Mouse (Mus musculus) kidney, postnatal 0 days (tissue): ENCODE measurements at regions not wholly inside any gene's neighbourhood (a gene's known extent, or its start where the extent isn't known, plus 50 kb on each side); places are given as distances from the start of the nearest gene placed in this dataset.

Source experiments
- ATAC-seq: fragments of 200-750 bp; cut with Nextera tagmentation; replicated peaks from 2 replicates; pipeline ENCODE4 v1.8.0; 2017; ENCODE audit warnings: low read depth, moderate number of reproducible peaks, moderate TSS enrichment, moderate library complexity; ENCODE audit not compliant: low FRiP score
- DNase-seq: peaks from one replicate; pipeline ENCODE4 v3.0.0-alpha.2; 2016; ENCODE audit warnings: low spot score
- H3K27ac ChIP-seq: fragments of 300-500 bp; sonication (generic); 2 replicates; pipeline ENCODE4 v1.5.1; 2014; ENCODE audit warnings: mild to moderate bottlenecking
- H3K27me3 ChIP-seq: fragments of 300-500 bp; sonication (generic); 2 replicates; pipeline ENCODE4 v1.6.1; 2014; ENCODE audit warnings: low read length, mixed read lengths; ENCODE audit not compliant: insufficient read depth
- H3K36me3 ChIP-seq: fragments of 300-500 bp; sonication (generic); 2 replicates; pipeline ENCODE4 v1.6.1; 2014; ENCODE audit warnings: low read length, mixed read lengths; ENCODE audit not compliant: insufficient read depth
- H3K4me1 ChIP-seq: fragments of 300-500 bp; sonication (generic); replicated peaks from 2 replicates; pipeline ENCODE4 v1.6.1; 2014; ENCODE audit warnings: antibody characterized with exemption, low read length, mixed read lengths; ENCODE audit not compliant: insufficient read depth
- H3K4me2 ChIP-seq: fragments of 300-500 bp; sonication (generic); 2 replicates; pipeline ENCODE4 v1.6.1; 2014; ENCODE audit warnings: mild to moderate bottlenecking, low read length, moderate library complexity, mixed read lengths
- H3K4me3 ChIP-seq: fragments of 300-500 bp; sonication (generic); replicated peaks from 2 replicates; pipeline ENCODE4 v1.5.1; 2014; ENCODE audit warnings: low read depth, low read length
- H3K9ac ChIP-seq: fragments of 300-500 bp; sonication (generic); 2 replicates; pipeline ENCODE4 v1.6.1; 2014; ENCODE audit warnings: low read depth, low read length
- H3K9me3 ChIP-seq: fragments of 300-500 bp; sonication (generic); replicated peaks from 2 replicates; pipeline ENCODE4 v1.6.1; 2016; ENCODE audit warnings: low read length, inconsistent platforms, mixed read lengths
- CTCF ChIP-seq: IDR thresholded peaks from 2 replicates; pipeline ENCODE4 v1.5.1; 2016; ENCODE audit warnings: antibody characterized with exemption, low read depth, mild to moderate bottlenecking, moderate library complexity
- whole genome bisulfite sequencing: fragments of 180-500 bp; shearing (Covaris S2); extraction: QIAGEN DNeasy Blood & Tissue Kit; methylation state at CpG from one replicate; pipeline ENCODE4 v1.1.7; 2014; 5-methylcytosine and 5-hydroxymethylcytosine counted together

DNA sequence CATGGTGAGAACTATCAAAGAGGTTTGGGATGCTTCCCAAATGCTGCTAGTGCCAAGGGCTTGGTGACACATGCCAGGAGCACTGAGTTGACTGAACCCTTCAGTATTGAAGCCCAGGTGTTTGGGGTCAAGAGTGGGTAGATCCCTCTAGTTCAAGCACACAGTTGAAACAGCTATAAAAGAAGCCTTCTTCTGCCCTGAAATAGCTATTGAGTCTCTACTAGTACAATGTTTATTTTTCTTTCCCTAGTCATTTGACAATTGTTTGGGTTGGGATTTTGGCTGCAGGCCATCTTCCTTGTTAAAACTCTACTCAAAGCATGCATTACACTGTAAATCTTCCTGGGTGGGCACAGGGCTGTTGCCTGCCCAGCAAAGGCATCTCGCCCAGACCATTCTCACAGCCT is 308.5 kb downstream of the Tle4 start:
- Histone ChIP-seq H3K36me3 (no peaks in the 10 kb centered on the region), H3K4me1 (no peaks in the 10 kb centered on the region), H3K9ac (no peak overlapping the region), H3K27ac (no peak overlapping the region), H3K27me3 (no peaks in the 10 kb centered on the region), H3K4me3 (no peak overlapping the region), H3K4me2 (no peak overlapping the region), H3K9me3 (no peaks in the 10 kb centered on the region)
- no peak for ATAC-seq
- peak; percentile 57 for DNase-seq
- 45% methylated on average over 1 of the region's 1 CpGs for WGBS
- TF ChIP-seq CTCF = no peak

DNA sequence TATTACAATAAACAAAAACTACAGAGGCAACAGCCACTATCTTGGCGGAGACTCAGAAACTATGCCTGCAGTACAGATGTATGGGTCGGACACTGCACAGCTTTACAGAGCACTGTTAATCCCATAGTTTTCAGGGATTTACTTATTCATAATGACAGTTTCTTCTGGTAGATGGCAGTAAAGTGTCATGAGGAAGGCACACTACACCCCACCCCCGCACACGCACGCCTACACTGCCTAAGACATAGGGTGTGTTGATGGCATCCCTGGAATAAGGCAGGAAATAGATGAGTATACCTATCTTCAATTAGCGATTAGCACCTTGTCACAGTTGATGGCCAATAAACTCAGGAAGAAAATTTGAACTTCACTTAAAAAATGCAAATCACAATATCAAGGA is 306.9 kb downstream of the Tle4 start:
- 84% methylated on average over 6 of the region's 6 CpGs for WGBS
- ATAC-seq = no peak
- no peak overlapping the region for H3K4me2 ChIP-seq
- H3K9me3 ChIP-seq = no peaks in the 10 kb centered on the region
- DNase-seq = no peak
- no peak overlapping the region for H3K9ac ChIP-seq
- H3K4me3 ChIP-seq = no peak overlapping the region
- H3K4me1 ChIP-seq = no peaks in the 10 kb centered on the region
- no peaks in the 10 kb centered on the region for H3K27me3 ChIP-seq
- 0 out of 2 replicates have a peak, but pooled peaks have one; percentile 9 for TF ChIP-seq CTCF
- no peaks in the 10 kb centered on the region for H3K36me3 ChIP-seq
- H3K27ac ChIP-seq = no peak overlapping the region

DNA sequence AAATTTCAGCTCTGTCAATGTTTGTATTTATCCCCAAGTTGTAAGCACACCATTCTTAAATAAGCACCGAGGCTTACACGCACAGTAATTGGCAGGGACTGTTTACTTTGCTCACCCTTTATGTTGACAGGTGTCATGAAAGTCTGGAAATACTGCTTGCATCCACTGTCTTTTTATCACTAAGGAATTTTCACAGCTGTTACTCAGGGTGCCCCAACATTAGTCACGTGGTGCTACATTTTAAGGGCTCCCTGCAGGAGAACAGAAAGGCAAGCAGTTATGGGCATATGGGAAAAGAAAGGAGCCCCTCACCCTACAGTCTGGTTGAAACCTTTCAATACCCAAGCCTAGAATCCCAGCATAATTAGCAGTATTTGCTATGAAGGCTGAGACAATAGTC is 304.7 kb downstream of the Tle4 start:
- Histone ChIP-seq H3K4me3 (no peak overlapping the region), H3K4me1 (no peaks in the 10 kb centered on the region), H3K9me3 (no peaks in the 10 kb centered on the region), H3K27me3 (no peaks in the 10 kb centered on the region), H3K27ac (no peak overlapping the region), H3K36me3 (no peaks in the 10 kb centered on the region), H3K4me2 (no peak overlapping the region), H3K9ac (no peak overlapping the region)
- DNase-seq = no peak
- no peak for TF ChIP-seq CTCF
- ATAC-seq = no peak
- 54% methylated on average over 3 of the region's 3 CpGs for WGBS

DNA sequence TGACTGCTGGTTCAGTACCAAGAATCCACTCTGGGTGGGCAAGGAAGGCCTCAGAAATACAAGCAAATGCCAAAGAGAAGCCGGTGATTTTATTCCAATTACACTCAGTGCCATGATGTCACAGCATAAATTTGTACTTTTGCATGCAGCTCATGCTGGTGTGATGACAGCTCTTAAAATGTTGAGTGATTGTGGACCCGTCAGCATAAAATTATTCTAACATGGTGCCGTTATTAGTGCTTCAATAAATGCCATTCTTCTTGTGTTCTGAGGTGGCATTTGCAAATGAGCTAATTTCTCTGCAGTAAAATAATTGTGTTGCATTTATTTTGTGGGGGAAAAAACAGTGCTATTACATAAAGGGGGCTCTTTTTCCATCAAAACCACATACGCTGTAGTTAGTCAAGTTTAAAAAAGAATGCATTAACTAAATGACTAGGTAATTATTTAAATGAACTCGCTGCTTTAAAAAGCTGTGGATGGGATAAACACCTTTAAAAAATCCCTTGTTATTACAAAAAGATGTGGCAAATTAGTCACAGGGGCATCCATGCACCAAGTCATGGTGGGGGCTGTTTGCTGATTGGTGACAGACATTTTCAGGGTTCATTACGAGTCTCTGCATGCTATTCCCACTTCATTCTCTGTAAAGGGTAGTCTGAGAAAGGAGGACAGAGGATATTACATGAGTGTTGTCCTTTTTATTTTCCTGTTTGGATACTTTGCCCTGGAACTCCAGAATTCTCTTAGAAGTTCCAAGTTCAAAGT is 296.5 kb downstream of the Tle4 start:
- no peaks in the 10 kb centered on the region for H3K4me1 ChIP-seq
- no peaks in the 10 kb centered on the region for H3K9me3 ChIP-seq
- 83% methylated on average over 6 of the region's 6 CpGs for WGBS
- DNase-seq (no peak), ATAC-seq (no peak)
- no peaks in the 10 kb centered on the region for H3K36me3 ChIP-seq
- no peak overlapping the region for H3K27ac ChIP-seq
- H3K4me2 ChIP-seq = no peak overlapping the region
- H3K9ac ChIP-seq = no peak overlapping the region
- no peak for TF ChIP-seq CTCF
- no peaks in the 10 kb centered on the region for H3K27me3 ChIP-seq
- H3K4me3 ChIP-seq = no peak overlapping the region

DNA sequence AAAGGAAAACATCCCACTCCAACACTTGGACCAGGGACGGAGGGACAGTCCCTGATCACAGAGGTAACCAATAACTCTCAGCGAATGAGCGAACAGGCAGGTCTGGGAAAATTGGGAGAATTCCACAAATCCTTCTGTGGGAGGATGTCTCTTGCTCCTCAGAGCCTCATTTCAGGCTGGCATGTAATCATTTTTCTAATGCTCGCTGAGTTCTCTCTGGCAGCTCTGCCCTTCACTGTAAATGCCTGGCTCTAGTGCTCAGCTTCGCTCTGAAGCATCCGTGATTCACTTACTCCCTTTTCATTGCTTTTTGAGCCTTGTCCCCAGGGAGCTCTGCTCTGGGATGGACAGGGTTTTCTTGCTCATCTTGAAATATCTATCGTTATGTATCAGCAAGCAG is 283.6 kb downstream of the Tle4 start:
- H3K4me2 ChIP-seq = no peak overlapping the region
- H3K9me3 ChIP-seq = no peaks in the 10 kb centered on the region
- WGBS = 58% methylated on average over 7 of the region's 7 CpGs
- no peak overlapping the region for H3K27ac ChIP-seq
- H3K4me1 ChIP-seq = no peaks in the 10 kb centered on the region
- TF ChIP-seq CTCF = no peak
- DNase-seq (no peak), ATAC-seq (no peak)
- no peaks in the 10 kb centered on the region for H3K36me3 ChIP-seq
- no peak overlapping the region for H3K4me3 ChIP-seq
- no peaks in the 10 kb centered on the region for H3K27me3 ChIP-seq
- H3K9ac ChIP-seq = no peak overlapping the region

DNA sequence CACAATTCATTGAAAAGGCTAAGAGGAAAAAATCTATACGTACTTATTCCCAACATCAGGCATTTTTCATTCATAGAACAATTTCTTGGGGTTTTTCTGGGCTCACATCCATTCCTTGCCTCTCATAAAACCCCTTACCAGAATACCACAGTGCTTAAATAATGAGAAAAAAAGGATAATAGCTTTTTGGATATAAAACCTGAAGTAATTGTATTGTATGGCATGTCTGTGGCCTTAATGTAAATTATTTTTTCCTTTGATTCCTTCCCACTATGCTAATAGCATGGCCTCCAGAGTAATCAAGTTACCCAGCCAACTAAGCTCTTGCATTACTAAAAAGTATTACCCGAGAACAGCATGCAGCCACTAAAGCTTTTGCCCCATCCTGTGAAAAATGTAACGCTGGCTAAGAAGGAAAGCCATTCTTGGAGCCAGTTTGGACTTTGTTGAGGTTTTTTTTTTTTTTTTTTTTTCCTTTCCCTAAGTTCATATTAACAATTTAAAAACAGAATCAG is 278.1 kb downstream of the Tle4 start:
- ATAC-seq (no peak), DNase-seq (no peak)
- Histone ChIP-seq H3K4me3 (no peak overlapping the region), H3K27ac (no peak overlapping the region), H3K9me3 (no peaks in the 10 kb centered on the region), H3K36me3 (no peaks in the 10 kb centered on the region), H3K4me2 (no peak overlapping the region), H3K9ac (no peak overlapping the region), H3K4me1 (no peaks in the 10 kb centered on the region), H3K27me3 (no peaks in the 10 kb centered on the region)
- 80% methylated on average over 3 of the region's 3 CpGs for WGBS
- TF ChIP-seq CTCF = no peak
